13 mouse cellular contexts compared by ENCODE assay signal in the genomic region with DNA sequence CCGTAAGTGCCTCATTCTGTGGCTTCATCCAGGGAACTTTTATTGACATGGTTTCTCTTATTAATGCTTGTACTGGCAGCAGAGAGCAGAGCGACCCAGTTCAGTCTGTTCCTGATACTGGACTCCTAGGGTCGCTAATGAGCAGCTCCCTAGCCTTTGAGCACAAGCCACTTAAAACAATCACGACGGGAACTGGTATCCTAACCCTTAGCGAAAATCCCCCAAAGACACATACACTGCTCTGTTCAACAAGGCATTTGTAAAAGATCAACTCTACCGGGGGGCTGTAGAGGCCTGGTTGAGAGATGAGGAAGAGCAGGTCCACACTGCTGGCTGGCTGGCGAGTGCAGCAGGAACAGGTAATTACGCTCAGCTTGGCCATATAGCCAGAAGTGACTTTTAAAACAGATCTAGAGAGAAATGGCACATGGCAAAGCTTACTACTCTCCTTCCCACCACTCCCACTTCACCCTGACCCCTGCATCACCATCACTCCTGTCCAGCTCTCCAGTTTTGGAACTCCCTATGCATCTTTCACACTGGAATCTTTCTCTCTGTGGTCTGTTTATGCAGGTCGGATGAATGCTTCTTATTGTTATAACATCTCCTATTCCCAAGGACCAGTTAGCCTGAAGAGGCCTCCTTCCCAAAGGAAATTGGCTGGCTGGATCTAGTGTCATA.
DNase-seq lines count a peak whose midpoint lies in the region; ATAC-seq and TF ChIP-seq lines count a peak whose summit lies in the region.
"Had no signal": no experiment of that assay in that cellular context is flagged by ENCODE, and none has a peak within 500 bp of the region (broad histone marks: within the 10 kb centered on the region; RNA-seq: fewer than 3 reads in every experiment).

No protein-coding gene starts in this region.

- no peak overlapping the region for H3K4me3 ChIP-seq in kidney, embryonic 15.5 days (replicated peaks)
- no peak overlapping the region for H3K4me3 ChIP-seq in embryonic facial prominence, embryonic 14.5 days (ENCODE audit: low read depth, low read length)
- no peak overlapping the region for H3K4me3 ChIP-seq in hindbrain, postnatal 0 days (ENCODE audit: low read length)
- H3K4me3 ChIP-seq in neural tube, embryonic 13.5 days, result no peak overlapping the region
- H3K4me3 ChIP-seq: erythroblast, embryonic 14.5 days; liver, embryonic 13.5 days had no signal

- no peaks in the 10 kb centered on the region for H3K9me3 ChIP-seq in kidney, embryonic 15.5 days (replicated peaks)
- H3K9me3 ChIP-seq in embryonic facial prominence, embryonic 14.5 days (ENCODE audit: control insufficient read depth, low read length), result no peaks in the 10 kb centered on the region
- no peaks in the 10 kb centered on the region for H3K9me3 ChIP-seq in hindbrain, postnatal 0 days (ENCODE audit: low read length)
- H3K9me3 ChIP-seq in neural tube, embryonic 13.5 days, result no peaks in the 10 kb centered on the region
- H3K9me3 ChIP-seq: G1E; liver, embryonic 13.5 days had no signal

- no peaks in the 10 kb centered on the region for H3K27me3 ChIP-seq in kidney, embryonic 15.5 days
- H3K27me3 ChIP-seq in embryonic facial prominence, embryonic 14.5 days (replicated peaks; ENCODE audit: control insufficient read depth, insufficient read depth, low read length), result no peaks in the 10 kb centered on the region
- H3K27me3 ChIP-seq in hindbrain, postnatal 0 days (ENCODE audit: insufficient read depth, low read length), result no peaks in the 10 kb centered on the region
- H3K27me3 ChIP-seq in neural tube, embryonic 13.5 days, result no peaks in the 10 kb centered on the region
- H3K27me3 ChIP-seq: liver, embryonic 13.5 days had no signal

- 29% methylated on average over 10 of the region's 10 CpGs for WGBS in kidney, embryonic 15.5 days
- WGBS in embryonic facial prominence, embryonic 14.5 days, result 29% methylated on average over 10 of the region's 10 CpGs
- WGBS in hindbrain, postnatal 0 days, result 56% methylated on average over 10 of the region's 10 CpGs
- WGBS in neural tube, embryonic 13.5 days, result 51% methylated on average over 10 of the region's 10 CpGs

- peak; percentile 66 for ATAC-seq in kidney, embryonic 15.5 days (replicated peaks; ENCODE audit: low FRiP score)
- ATAC-seq in embryonic facial prominence, embryonic 14.5 days (ENCODE audit: low read depth), result peak; percentile 17; the same call in 1 of the 2 replicates
- peak; percentile 27; the same call in 1 of the 2 replicates for ATAC-seq in hindbrain, postnatal 0 days
- ATAC-seq in neural tube, embryonic 13.5 days (ENCODE audit: low read depth), result peak; percentile 48
- no peak for ATAC-seq in activated CD4-positive, CD25-positive, alpha-beta regulatory T cell, adult 4 months

- H3K4me1 ChIP-seq in kidney, embryonic 15.5 days, result peaks cover 22% of the 10 kb centered on the region
- H3K4me1 ChIP-seq in embryonic facial prominence, embryonic 14.5 days (ENCODE audit: control insufficient read depth, insufficient read depth, low read length), result peaks cover 11% of the 10 kb centered on the region; the same call in 1 of the 2 replicates
- H3K4me1 ChIP-seq in hindbrain, postnatal 0 days (ENCODE audit: insufficient read depth, low read length), result no peaks in the 10 kb centered on the region
- peaks cover 12% of the 10 kb centered on the region for H3K4me1 ChIP-seq in neural tube, embryonic 13.5 days (replicated peaks)
- H3K4me1 ChIP-seq: liver, embryonic 13.5 days had no signal

- no peak overlapping the region for H3K9ac ChIP-seq in kidney, embryonic 15.5 days
- H3K9ac ChIP-seq in embryonic facial prominence, embryonic 14.5 days (ENCODE audit: low read depth, low read length), result no peak overlapping the region
- H3K9ac ChIP-seq in hindbrain, postnatal 0 days (replicated peaks; ENCODE audit: low read length), result no peak overlapping the region
- no peak overlapping the region for H3K9ac ChIP-seq in neural tube, embryonic 13.5 days
- H3K9ac ChIP-seq: liver, embryonic 13.5 days had no signal

- no peak for DNase-seq in kidney, postnatal 10 days
- peak; percentile 2 for DNase-seq in embryonic facial prominence, embryonic 14.5 days (ENCODE audit: low spot score)
- no peak for DNase-seq in hindbrain, postnatal 0 days (ENCODE audit: low spot score)
- DNase-seq in cerebellum, postnatal 4 days (ENCODE audit: low spot score in 2 of 2), result no peak
- no peak for DNase-seq in cerebellum, adult 11 months
- DNase-seq: gastrocnemius, postnatal 36 days; kidney, adult 11 months; liver, embryonic 13.5 days had no signal

- H3K36me3 ChIP-seq in kidney, embryonic 15.5 days, result no peaks in the 10 kb centered on the region
- H3K36me3 ChIP-seq in embryonic facial prominence, embryonic 14.5 days (ENCODE audit: control insufficient read depth, insufficient read depth, low read length), result no peaks in the 10 kb centered on the region
- H3K36me3 ChIP-seq in hindbrain, postnatal 0 days (ENCODE audit: insufficient read depth, low read length), result no peaks in the 10 kb centered on the region
- no peaks in the 10 kb centered on the region for H3K36me3 ChIP-seq in neural tube, embryonic 13.5 days
- H3K36me3 ChIP-seq: G1E; liver, embryonic 13.5 days had no signal

- peak overlapping the region; percentile 15 for H3K4me2 ChIP-seq in kidney, embryonic 15.5 days
- no peak overlapping the region for H3K4me2 ChIP-seq in embryonic facial prominence, embryonic 14.5 days (ENCODE audit: low read depth, low read length)
- no peak overlapping the region for H3K4me2 ChIP-seq in hindbrain, postnatal 0 days (ENCODE audit: low read depth, low read length)
- no peak overlapping the region for H3K4me2 ChIP-seq in neural tube, embryonic 13.5 days
- H3K4me2 ChIP-seq: liver, embryonic 13.5 days had no signal

- TF ChIP-seq CTCF in hindbrain, postnatal 0 days (IDR thresholded peaks at IDR 0.05; ENCODE audit: low read depth), result no peak

- H3K27ac ChIP-seq in kidney, embryonic 15.5 days, result peak overlapping the region; percentile 81
- H3K27ac ChIP-seq in embryonic facial prominence, embryonic 14.5 days (replicated peaks; ENCODE audit: low read depth, low read length), result no peak overlapping the region
- H3K27ac ChIP-seq in hindbrain, postnatal 0 days, result no peak overlapping the region
- H3K27ac ChIP-seq in neural tube, embryonic 13.5 days (replicated peaks), result no peak overlapping the region
- H3K27ac ChIP-seq: liver, embryonic 13.5 days had no signal
